In the genomic region with DNA sequence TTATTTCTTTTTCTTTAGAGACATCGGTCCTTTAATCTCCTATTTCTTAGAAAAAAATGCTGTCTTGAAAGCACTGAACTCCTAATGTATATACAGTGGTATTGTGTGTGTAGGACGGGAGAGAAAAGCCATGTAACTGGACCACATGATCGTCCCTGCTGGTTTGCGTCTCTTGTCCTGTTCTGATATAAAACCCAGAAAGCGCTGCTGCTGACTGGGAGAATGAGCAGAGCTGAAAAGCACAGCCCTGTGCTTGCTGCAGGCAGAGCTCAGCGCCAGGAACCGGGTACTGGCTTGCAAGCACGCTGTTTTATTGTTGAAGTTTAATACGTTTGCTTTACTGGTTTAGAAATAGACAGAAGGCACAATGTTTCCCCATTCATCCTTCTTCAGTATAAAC, we compare ENCODE assay signal across 12 mouse cellular contexts.
DNase-seq lines count a peak whose midpoint lies in the region; ATAC-seq and TF ChIP-seq lines count a peak whose summit lies in the region.
"Had no signal": no experiment of that assay in that cellular context is flagged by ENCODE, and none has a peak within 500 bp of the region (broad histone marks: within the 10 kb centered on the region; RNA-seq: fewer than 3 reads in every experiment).

No protein-coding gene starts in this region.

- peak; percentile 81 for ATAC-seq in forebrain, postnatal 0 days
- ATAC-seq in lung, postnatal 0 days: no peak
- 0 out of 2 replicates have a peak, but pooled peaks have one; percentile 65 for ATAC-seq in stomach, embryonic 15.5 days (ENCODE audit: insufficient read depth, low FRiP score, low read depth)
- ATAC-seq in liver, embryonic 12.5 days: no peak

- peak; percentile 54 for DNase-seq in forebrain, postnatal 0 days
- DNase-seq in forebrain, embryonic 10.5 days (ENCODE audit: extremely low spot score, low spot score): no peak
- peak; percentile 8 for DNase-seq in lung, postnatal 0 days (ENCODE audit: low spot score)
- no peak for DNase-seq in lung, postnatal 36 days
- no peak for DNase-seq in limb, embryonic 10.5 days (ENCODE audit: low spot score)
- DNase-seq in retina, embryonic 14.5 days (ENCODE audit: low spot score): no peak
- DNase-seq: adrenal gland, postnatal 36 days; B cell, adult 2 months; kidney, adult 18-20 months had no signal

- WGBS in forebrain, postnatal 0 days: 19% methylated on average over 9 of the region's 9 CpGs
- 82% methylated on average over 9 of the region's 9 CpGs for WGBS in forebrain, embryonic 10.5 days
- WGBS in lung, postnatal 0 days: 31% methylated on average over 9 of the region's 9 CpGs
- 63% methylated on average over 9 of the region's 9 CpGs for WGBS in limb, embryonic 10.5 days
- 22% methylated on average over 9 of the region's 9 CpGs for WGBS in stomach, embryonic 15.5 days
- 73% methylated on average over 9 of the region's 9 CpGs for WGBS in liver, embryonic 12.5 days (ENCODE audit: insufficient replicate concordance)

- no peaks in the 10 kb centered on the region for H3K27me3 ChIP-seq in forebrain, postnatal 0 days (ENCODE audit: insufficient read depth, low read length)
- H3K27me3 ChIP-seq in forebrain, embryonic 10.5 days (ENCODE audit: poor library complexity, severe bottlenecking): no peaks in the 10 kb centered on the region
- no peaks in the 10 kb centered on the region for H3K27me3 ChIP-seq in lung, postnatal 0 days (replicated peaks; ENCODE audit: insufficient read depth, low read length)
- H3K27me3 ChIP-seq in limb, embryonic 10.5 days (ENCODE audit: low read depth, poor library complexity, severe bottlenecking): no peaks in the 10 kb centered on the region
- no peaks in the 10 kb centered on the region for H3K27me3 ChIP-seq in stomach, embryonic 15.5 days (replicated peaks)
- H3K27me3 ChIP-seq in liver, embryonic 12.5 days (replicated peaks): no peaks in the 10 kb centered on the region
- H3K27me3 ChIP-seq: heart, embryonic 12.5 days had no signal

- TF ChIP-seq CTCF in forebrain, postnatal 0 days (IDR thresholded peaks at IDR 0.05; ENCODE audit: low read depth): no peak
- TF ChIP-seq CTCF in lung, postnatal 0 days (IDR thresholded peaks at IDR 0.05): no peak

- 0 out of 2 replicates have a peak, but pooled peaks cover 1% of the 10 kb centered on the region for H3K36me3 ChIP-seq in forebrain, postnatal 0 days (ENCODE audit: insufficient read depth)
- H3K36me3 ChIP-seq in forebrain, embryonic 10.5 days (replicated peaks): peaks cover 7% of the 10 kb centered on the region
- H3K36me3 ChIP-seq in lung, postnatal 0 days (ENCODE audit: insufficient read depth, low read length): no peaks in the 10 kb centered on the region
- peaks cover 8% of the 10 kb centered on the region for H3K36me3 ChIP-seq in limb, embryonic 10.5 days
- H3K36me3 ChIP-seq in stomach, embryonic 15.5 days: no peaks in the 10 kb centered on the region
- H3K36me3 ChIP-seq in liver, embryonic 12.5 days: peaks cover 2% of the 10 kb centered on the region

- H3K9ac ChIP-seq in forebrain, postnatal 0 days: peak overlapping the region; percentile 28; the same call in 1 of the 2 replicates
- no peak overlapping the region for H3K9ac ChIP-seq in lung, postnatal 0 days (replicated peaks; ENCODE audit: low read depth)
- H3K9ac ChIP-seq in stomach, embryonic 15.5 days: no peak overlapping the region
- H3K9ac ChIP-seq in liver, embryonic 12.5 days: no peak overlapping the region
- H3K9ac ChIP-seq: heart, embryonic 12.5 days had no signal

- no peaks in the 10 kb centered on the region for H3K9me3 ChIP-seq in forebrain, postnatal 0 days (ENCODE audit: low read length)
- H3K9me3 ChIP-seq in forebrain, embryonic 10.5 days: no peaks in the 10 kb centered on the region
- no peaks in the 10 kb centered on the region for H3K9me3 ChIP-seq in lung, postnatal 0 days (ENCODE audit: low read length)
- H3K9me3 ChIP-seq in limb, embryonic 10.5 days (replicated peaks): no peaks in the 10 kb centered on the region
- H3K9me3 ChIP-seq in stomach, embryonic 15.5 days: no peaks in the 10 kb centered on the region
- no peaks in the 10 kb centered on the region for H3K9me3 ChIP-seq in liver, embryonic 12.5 days (replicated peaks)

- H3K4me1 ChIP-seq in forebrain, postnatal 0 days (ENCODE audit: insufficient read depth): 0 out of 2 replicates have a peak, but pooled peaks cover 6% of the 10 kb centered on the region
- peaks cover 19% of the 10 kb centered on the region for H3K4me1 ChIP-seq in forebrain, embryonic 10.5 days
- H3K4me1 ChIP-seq in lung, postnatal 0 days (ENCODE audit: insufficient read depth, low read depth, low read length): no peaks in the 10 kb centered on the region
- peaks cover 26% of the 10 kb centered on the region for H3K4me1 ChIP-seq in limb, embryonic 10.5 days
- no peaks in the 10 kb centered on the region for H3K4me1 ChIP-seq in stomach, embryonic 15.5 days
- H3K4me1 ChIP-seq in liver, embryonic 12.5 days: no peaks in the 10 kb centered on the region

- TF ChIP-seq EP300 in lung, postnatal 0 days (IDR thresholded peaks at IDR 0.05): no peak

- no peak overlapping the region for H3K4me3 ChIP-seq in forebrain, postnatal 0 days (ENCODE audit: low read depth, low read length)
- H3K4me3 ChIP-seq in forebrain, embryonic 10.5 days: no peak overlapping the region
- H3K4me3 ChIP-seq in lung, postnatal 0 days (ENCODE audit: low read depth, low read length): no peak overlapping the region
- H3K4me3 ChIP-seq in limb, embryonic 10.5 days: no peak overlapping the region
- H3K4me3 ChIP-seq in stomach, embryonic 15.5 days (replicated peaks): no peak overlapping the region
- H3K4me3 ChIP-seq in liver, embryonic 12.5 days: no peak overlapping the region
- H3K4me3 ChIP-seq: heart, embryonic 12.5 days had no signal

- H3K27ac ChIP-seq in forebrain, postnatal 0 days (ENCODE audit: low read depth, low read length): no peak overlapping the region; the same call in 1 of the 2 replicates
- no peak overlapping the region for H3K27ac ChIP-seq in forebrain, embryonic 10.5 days
- no peak overlapping the region for H3K27ac ChIP-seq in lung, postnatal 0 days (ENCODE audit: low read length)
- peak overlapping the region; percentile 14; the same call in 1 of the 2 replicates for H3K27ac ChIP-seq in limb, embryonic 10.5 days
- H3K27ac ChIP-seq in stomach, embryonic 15.5 days: peak overlapping the region; percentile 18; the same call in 1 of the 2 replicates
- no peak overlapping the region for H3K27ac ChIP-seq in liver, embryonic 12.5 days

- H3K4me2 ChIP-seq in forebrain, postnatal 0 days (ENCODE audit: low read depth): peak overlapping the region; percentile 11
- H3K4me2 ChIP-seq in lung, postnatal 0 days (replicated peaks; ENCODE audit: low read depth, low read length): no peak overlapping the region; the same call in 1 of the 2 replicates
- peak overlapping the region; percentile 2; the same call in 1 of the 2 replicates for H3K4me2 ChIP-seq in stomach, embryonic 15.5 days
- no peak overlapping the region for H3K4me2 ChIP-seq in liver, embryonic 12.5 days
- H3K4me2 ChIP-seq: heart, embryonic 12.5 days had no signal

Comparison
In these comparisons a context has a peak if more than half of its experiments do, and no peak if none do; other contexts are left out.
1. DNase-seq: peak in forebrain, postnatal 0 days (single experiment) and lung, postnatal 0 days (single experiment); none in forebrain, embryonic 10.5 days (single experiment), lung, postnatal 36 days (single experiment), limb, embryonic 10.5 days (single experiment) and retina, embryonic 14.5 days (single experiment).
2. ATAC-seq: peak in forebrain, postnatal 0 days (single experiment) and stomach, embryonic 15.5 days (single experiment); none in lung, postnatal 0 days (single experiment) and liver, embryonic 12.5 days (single experiment).
3. H3K27ac ChIP-seq: peak in limb, embryonic 10.5 days (single experiment) and stomach, embryonic 15.5 days (single experiment); none in forebrain, postnatal 0 days (single experiment), forebrain, embryonic 10.5 days (single experiment), lung, postnatal 0 days (single experiment) and liver, embryonic 12.5 days (single experiment).
4. H3K4me2 ChIP-seq: peak in forebrain, postnatal 0 days (single experiment) and stomach, embryonic 15.5 days (single experiment); none in lung, postnatal 0 days (single experiment) and liver, embryonic 12.5 days (single experiment).